Mouse (Mus musculus) retina, postnatal 7 days (tissue): ENCODE data around the gene Dapp1.
A peak's percentile ranks its signal among the peaks of the same experiment; 100 is the strongest.
"Not testable (repeated sequence)": the region's sequence is repeated elsewhere in the genome, so short reads cannot be mapped to it uniquely, and the experiment has no call there.

ENCODE experiments used
- DNase-seq: peaks from one replicate; pipeline ENCODE4 v3.0.0-alpha.2; 2012; ENCODE audit warnings: low read depth, low spot score

Gene Dapp1

GRCm38 (mm10) chr3:137919398-137919797 is 61.9 kb downstream of the Dapp1 start:
- DNase-seq: no peak

GRCm38 (mm10) chr3:137918932-137919311 is 62.4 kb downstream of the Dapp1 start:
- no peak for DNase-seq

GRCm38 (mm10) chr3:137918172-137918931 is 63.0 kb downstream of the Dapp1 start, which contains the start of gene Lamtor3:
Gene Lamtor3, plus strand, starts transcription at chr3:137918506.
- peak; percentile 88 for DNase-seq

- peak; percentile 34 for DNase-seq
Observed at GRCm38 (mm10) chr3:137917694-137918171, 63.6 kb downstream of the Dapp1 start.

- DNase-seq: not testable (repeated sequence)
Observed at GRCm38 (mm10) chr3:137914567-137914966, 66.8 kb downstream of the Dapp1 start.

GRCm38 (mm10) chr3:137913093-137913492 is 68.3 kb downstream of the Dapp1 start:
- DNase-seq: no peak

- no peak for DNase-seq
Observed at GRCm38 (mm10) chr3:137900149-137900548, 81.2 kb downstream of the Dapp1 start.

GRCm38 (mm10) chr3:137897685-137898084 is 83.7 kb downstream of the Dapp1 start:
- no peak for DNase-seq

GRCm38 (mm10) chr3:137896867-137897266 is 84.5 kb downstream of the Dapp1 start:
- no peak for DNase-seq

- no peak for DNase-seq
Observed at GRCm38 (mm10) chr3:137896386-137896785, 85.0 kb downstream of the Dapp1 start.

GRCm38 (mm10) chr3:137895196-137895595 is 86.1 kb downstream of the Dapp1 start:
- no peak for DNase-seq

- no peak for DNase-seq
Observed at GRCm38 (mm10) chr3:137893789-137894188, 87.6 kb downstream of the Dapp1 start.

- no peak for DNase-seq
Observed at GRCm38 (mm10) chr3:137892118-137892517, 89.2 kb downstream of the Dapp1 start.

GRCm38 (mm10) chr3:137891089-137891488 is 90.3 kb downstream of the Dapp1 start:
- DNase-seq: no peak

- DNase-seq: no peak
Observed at GRCm38 (mm10) chr3:137887961-137888360, 93.4 kb downstream of the Dapp1 start.

GRCm38 (mm10) chr3:137881093-137881492 is 100.3 kb downstream of the Dapp1 start:
- DNase-seq: no peak
